11 mouse cellular contexts compared by ENCODE assay signal in genomic region chr1:138913428-138913827, GRCm38 (mm10).
"Had no signal": no experiment of that assay in that cellular context is flagged by ENCODE, and none has a peak within 500 bp of the region (broad histone marks: within the 10 kb centered on the region; RNA-seq: fewer than 3 reads in every experiment).

No protein-coding gene starts in this region.

- H3K4me3 ChIP-seq: limb, embryonic 15.5 days; midbrain, embryonic 12.5 days; stomach, embryonic 15.5 days had no signal

- H3K4me1 ChIP-seq: limb, embryonic 15.5 days; midbrain, embryonic 12.5 days had no signal

- H3K36me3 ChIP-seq: limb, embryonic 15.5 days; midbrain, embryonic 12.5 days; stomach, embryonic 15.5 days had no signal

- H3K9ac ChIP-seq: limb, embryonic 15.5 days; midbrain, embryonic 12.5 days; stomach, embryonic 15.5 days had no signal

- ATAC-seq: inflammation-experienced regulatory T-cells, adult 6 months had no signal

- DNase-seq: kidney, adult 8-10 months; layer of hippocampus, adult 9-11 months; lung, postnatal 4 days; right cerebral cortex, postnatal 14 days; thymus, adult 2 months; thymus, postnatal 36 days had no signal

- H3K4me2 ChIP-seq: limb, embryonic 15.5 days; midbrain, embryonic 12.5 days had no signal

- H3K27ac ChIP-seq: kidney, postnatal 0 days; limb, embryonic 15.5 days; midbrain, embryonic 12.5 days; stomach, embryonic 15.5 days had no signal

- H3K9me3 ChIP-seq: limb, embryonic 15.5 days; midbrain, embryonic 12.5 days; stomach, embryonic 15.5 days had no signal

- H3K27me3 ChIP-seq: limb, embryonic 15.5 days; midbrain, embryonic 12.5 days; stomach, embryonic 15.5 days had no signal
